Mouse (Mus musculus): ENCODE data around the gene Angpt4. TPM values are rescaled to one million over a fixed set of nuclear protein-coding genes. Genes with fewer than 3 reads are reported as not detected.
A peak's percentile ranks its signal among the peaks of the same experiment; 100 is the strongest.

Angpt4 gene
- total and polyA plus RNA-seq, 3 experiments: 0.04 TPM; not detected in 2

DNA sequence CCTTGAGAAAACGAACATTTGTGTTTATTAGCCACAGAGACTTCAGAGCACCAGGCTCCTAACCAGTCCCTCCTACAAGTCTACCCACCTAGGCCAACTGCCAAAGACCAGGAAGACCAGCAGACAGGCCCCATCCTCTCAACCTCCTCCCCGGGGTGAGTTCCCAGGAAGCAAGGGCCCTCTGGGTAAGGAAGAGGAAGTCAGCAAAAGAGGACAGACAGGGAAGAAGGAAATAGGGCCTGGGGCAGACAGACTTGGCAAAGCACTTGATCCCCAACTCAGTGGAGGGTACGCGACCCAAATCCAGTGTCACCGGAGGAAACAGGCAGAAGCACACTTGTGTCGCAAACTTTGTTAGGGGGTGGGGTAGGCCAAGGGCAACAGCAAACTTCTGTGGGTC, 58.4 kb downstream of the Angpt4 start:
- in situ Hi-C loops (cut with MboI; ENCODE audit: low pct_ligation_motif_present, low pct_unique_long_range_greater_than_20kb, low sequenced_read_pairs) (no loop called here), dilution Hi-C loops (cut with MboI; ENCODE audit: extremely low pct_ligation_motif_present, extremely low pct_unique_long_range_greater_than_20kb, low sequenced_read_pairs) (no loop called here)
- Histone ChIP-seq H3K79me2 (replicated peaks; ENCODE audit: control insufficient read depth, extremely low read depth, insufficient read depth, poor library complexity, severe bottlenecking) (peaks cover 6% of the 10 kb centered on the region; the same call in 1 of the 2 replicates), H3K4me3 (replicated peaks in 1 of 3; ENCODE audit: low read depth in 2 of 3, low read length in 2 of 3, poor library complexity in 1 of 3) (no peak overlapping the region), H3K36me3 (replicated peaks in 1 of 2; ENCODE audit: control insufficient read depth in 1 of 2, insufficient read depth in 1 of 2, low read length in 1 of 2) (peaks cover 16 to 43% of the 10 kb centered on the region in 2 experiments), H3K4me1 (ENCODE audit: control insufficient read depth in 1 of 2, insufficient read depth in 2 of 2) (peaks cover 54 to 100% of the 10 kb centered on the region in 2 experiments), H3K27ac (ENCODE audit: insufficient read depth, low read depth) (no peak overlapping the region), H3K9ac (ENCODE audit: insufficient read depth, low read depth) (no peak overlapping the region), H3K4me2 (ENCODE audit: insufficient read depth, low read depth, poor library complexity, severe bottlenecking) (no peak overlapping the region), H3K9me3 (replicated peaks; ENCODE audit: low read length) (no peaks in the 10 kb centered on the region), H3K27me3 (replicated peaks) (no peaks in the 10 kb centered on the region)
- no peak for DNase-seq (ENCODE audit: extremely low read depth)
- TF ChIP-seq ZKSCAN1 (IDR thresholded peaks at IDR 0.05; ENCODE audit: borderline replicate concordance, low read depth, low read length) (no peak), ZC3H11A (IDR thresholded peaks at IDR 0.05; ENCODE audit: low read depth, low read length) (no peak), KAT2A (IDR thresholded peaks at IDR 0.05; ENCODE audit: insufficient replicate concordance, low read length) (no peak), RAD21 (IDR thresholded peaks at IDR 0.05; ENCODE audit: low read depth, low read length) (no peak), NRF1 (IDR thresholded peaks at IDR 0.05; ENCODE audit: low read depth, low read length) (no peak), ELF1 (IDR thresholded peaks at IDR 0.05; ENCODE audit: low read depth, low read length) (no peak), SIN3A (IDR thresholded peaks at IDR 0.05; ENCODE audit: low read length) (no peak), MYC (IDR thresholded peaks at IDR 0.05; ENCODE audit: low read depth, low read length) (no peak), BHLHE40 (IDR thresholded peaks at IDR 0.05; ENCODE audit: low read depth, low read length) (no peak)

- in situ Hi-C loops (cut with MboI; ENCODE audit: low pct_ligation_motif_present, low pct_unique_long_range_greater_than_20kb, low sequenced_read_pairs) (no loop called here), dilution Hi-C loops (cut with MboI; ENCODE audit: extremely low pct_ligation_motif_present, extremely low pct_unique_long_range_greater_than_20kb, low sequenced_read_pairs) (no loop called here)
- H3K4me3 ChIP-seq (replicated peaks in 1 of 3; ENCODE audit: low read depth in 2 of 3, low read length in 2 of 3, poor library complexity in 1 of 3): no peak overlapping the region
- H3K27ac ChIP-seq (ENCODE audit: insufficient read depth, low read depth): no peak overlapping the region
- H3K27me3 ChIP-seq (replicated peaks): no peaks in the 10 kb centered on the region
- peak; percentile 55 for DNase-seq (ENCODE audit: extremely low read depth)
- H3K79me2 ChIP-seq (replicated peaks; ENCODE audit: control insufficient read depth, extremely low read depth, insufficient read depth, poor library complexity, severe bottlenecking): peaks cover 6% of the 10 kb centered on the region; the same call in 1 of the 2 replicates
- no peaks in the 10 kb centered on the region for H3K9me3 ChIP-seq (replicated peaks; ENCODE audit: low read length)
- TF ChIP-seq JUND (conservative IDR thresholded peaks at IDR 0.05; ENCODE audit: low read depth, low read length): no peak
- no peak for TF ChIP-seq SIN3A (IDR thresholded peaks at IDR 0.05; ENCODE audit: low read length)
- TF ChIP-seq IRF4 (IDR thresholded peaks at IDR 0.05; ENCODE audit: low read depth, low read length): no peak
- TF ChIP-seq CHD1 (IDR thresholded peaks at IDR 0.05; ENCODE audit: low read depth, low read length): no peak
- TF ChIP-seq RAD21 (IDR thresholded peaks at IDR 0.05; ENCODE audit: low read depth, low read length): no peak
- no peak for TF ChIP-seq ELF1 (IDR thresholded peaks at IDR 0.05; ENCODE audit: low read depth, low read length)
- no peak for TF ChIP-seq USF1 (IDR thresholded peaks at IDR 0.05; ENCODE audit: low read depth, low read length)
- TF ChIP-seq ZC3H11A (IDR thresholded peaks at IDR 0.05; ENCODE audit: low read depth, low read length): no peak
- TF ChIP-seq GABPA (IDR thresholded peaks at IDR 0.05; ENCODE audit: insufficient replicate concordance, low read depth, low read length): no peak
- no peak for TF ChIP-seq ZMIZ1 (IDR thresholded peaks at IDR 0.05; ENCODE audit: low read depth, low read length)
- TF ChIP-seq ETS1 (conservative IDR thresholded peaks at IDR 0.05; ENCODE audit: low read depth, low read length): no peak
- TF ChIP-seq NELFE (IDR thresholded peaks at IDR 0.05; ENCODE audit: low read depth, low read length): no peak
- H3K4me1 ChIP-seq (ENCODE audit: control insufficient read depth in 1 of 2, insufficient read depth in 2 of 2): peaks cover 54 to 100% of the 10 kb centered on the region in 2 experiments
- H3K4me2 ChIP-seq (ENCODE audit: insufficient read depth, low read depth, poor library complexity, severe bottlenecking): no peak overlapping the region
- no peak overlapping the region for H3K9ac ChIP-seq (ENCODE audit: insufficient read depth, low read depth)
- peaks cover 16 to 39% of the 10 kb centered on the region in 2 experiments for H3K36me3 ChIP-seq (replicated peaks in 1 of 2; ENCODE audit: control insufficient read depth in 1 of 2, insufficient read depth in 1 of 2, low read length in 1 of 2)
Measured at GRCm38 (mm10) chr2:151970191-151971172, 59.5 kb downstream of the Angpt4 start.
